ENCODE assay signal across 16 mouse cellular contexts in the genomic region with DNA sequence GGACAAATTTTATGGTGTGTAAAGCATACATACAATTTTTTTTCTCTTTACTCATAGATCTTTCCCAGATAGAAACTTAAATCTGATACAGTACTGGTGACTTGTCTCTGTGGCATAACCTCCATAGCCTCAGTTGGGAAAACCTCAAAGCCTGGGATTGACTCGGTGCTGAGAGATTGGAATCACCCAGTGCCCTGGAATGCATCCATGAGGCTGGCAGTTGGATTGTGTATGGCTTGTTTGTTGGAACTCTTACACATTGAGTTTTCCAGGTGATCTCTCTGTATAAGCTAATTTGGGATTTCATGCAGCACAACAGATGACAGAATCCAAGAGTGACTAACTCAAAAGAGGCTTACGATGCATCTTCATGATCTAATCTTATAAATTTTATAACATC.
"Had no signal": no experiment of that assay in that cellular context is flagged by ENCODE, and none has a peak within 500 bp of the region (broad histone marks: within the 10 kb centered on the region; RNA-seq: fewer than 3 reads in every experiment).

No protein-coding gene starts in this region.

- DNase-seq: liver, postnatal 0 days; lung, adult 2 months; lung, postnatal 14 days; lung, postnatal 36 days; right cerebral cortex, postnatal 14 days; thymus, adult 2 months; thymus, postnatal 25 days; thymus, postnatal 4 days had no signal

- H3K9ac ChIP-seq: liver, postnatal 0 days; lung, embryonic 15.5 days; midbrain, embryonic 12.5 days; midbrain, embryonic 15.5 days; neural tube, embryonic 12.5 days; stomach, embryonic 15.5 days had no signal

- H3K4me1 ChIP-seq: lung, embryonic 15.5 days; megakaryocyte, embryonic 14.5 days; midbrain, embryonic 12.5 days; neural tube, embryonic 12.5 days; stomach, embryonic 15.5 days had no signal

- H3K36me3 ChIP-seq: lung, embryonic 15.5 days; midbrain, embryonic 12.5 days; midbrain, embryonic 15.5 days; neural tube, embryonic 12.5 days; stomach, embryonic 15.5 days had no signal

- H3K27me3 ChIP-seq: lung, embryonic 15.5 days; megakaryocyte, embryonic 14.5 days; midbrain, embryonic 12.5 days; midbrain, embryonic 15.5 days; neural tube, embryonic 12.5 days; stomach, embryonic 15.5 days had no signal

- H3K4me3 ChIP-seq: lung, embryonic 15.5 days; megakaryocyte, embryonic 14.5 days; midbrain, embryonic 12.5 days; midbrain, embryonic 15.5 days; neural tube, embryonic 12.5 days; stomach, embryonic 15.5 days had no signal

- ATAC-seq: liver, postnatal 0 days; midbrain, embryonic 15.5 days had no signal

- H3K27ac ChIP-seq: lung, embryonic 15.5 days; macrophage; midbrain, embryonic 12.5 days; midbrain, embryonic 15.5 days; neural tube, embryonic 12.5 days; stomach, embryonic 15.5 days; stomach, postnatal 0 days had no signal

- H3K4me2 ChIP-seq: lung, embryonic 15.5 days; midbrain, embryonic 12.5 days; midbrain, embryonic 15.5 days; neural tube, embryonic 12.5 days; stomach, embryonic 15.5 days had no signal

- H3K9me3 ChIP-seq: lung, embryonic 15.5 days; megakaryocyte, embryonic 14.5 days; midbrain, embryonic 12.5 days; midbrain, embryonic 15.5 days; neural tube, embryonic 12.5 days; stomach, embryonic 15.5 days had no signal
